27 mouse cellular contexts compared by ENCODE assay signal in genomic region chr9:22523460-22523859, GRCm38 (mm10). TPM values are rescaled to one million over a fixed set of nuclear protein-coding genes. Genes with fewer than 3 reads are reported as not detected.
A peak's percentile ranks its signal among the peaks of the same experiment; 100 is the strongest.
DNase-seq lines count a peak whose midpoint lies in the region; ATAC-seq and TF ChIP-seq lines count a peak whose summit lies in the region.
"Had no signal": no experiment of that assay in that cellular context is flagged by ENCODE, and none has a peak within 500 bp of the region (broad histone marks: within the 10 kb centered on the region; RNA-seq: fewer than 3 reads in every experiment).

No protein-coding gene starts in this region.

- no peaks in the 10 kb centered on the region for H3K27me3 ChIP-seq in kidney, embryonic 15.5 days
- no peaks in the 10 kb centered on the region for H3K27me3 ChIP-seq in kidney, adult 2 months (replicated peaks; ENCODE audit: control insufficient read depth, insufficient read depth, low read length)
- H3K27me3 ChIP-seq: embryonic facial prominence, embryonic 13.5 days; forebrain, embryonic 12.5 days; forebrain, embryonic 15.5 days had no signal

- no peak for TF ChIP-seq CTCF in kidney, adult 2 months (conservative IDR thresholded peaks at IDR 0.05; ENCODE audit: insufficient read depth, insufficient read length, low read depth, low read length)

- H3K27ac ChIP-seq in kidney, embryonic 15.5 days = no peak overlapping the region
- H3K27ac ChIP-seq in kidney, adult 2 months (ENCODE audit: insufficient read depth, low read depth, low read length) = no peak overlapping the region
- H3K27ac ChIP-seq: embryonic facial prominence, embryonic 10.5 days; embryonic facial prominence, embryonic 13.5 days; forebrain, embryonic 12.5 days; forebrain, embryonic 15.5 days; hindbrain, embryonic 14.5 days; hindbrain, postnatal 0 days had no signal

- H3K36me3 ChIP-seq in kidney, embryonic 15.5 days = no peaks in the 10 kb centered on the region
- no peaks in the 10 kb centered on the region for H3K36me3 ChIP-seq in kidney, adult 2 months (ENCODE audit: control insufficient read depth, insufficient read depth, low read length)
- H3K36me3 ChIP-seq: embryonic facial prominence, embryonic 10.5 days; embryonic facial prominence, embryonic 13.5 days; forebrain, embryonic 12.5 days; forebrain, embryonic 15.5 days had no signal

- WGBS in kidney, embryonic 15.5 days = 30% methylated on average over 1 of the region's 1 CpGs
- 76% methylated on average over 1 of the region's 1 CpGs for WGBS in kidney, adult 2 months

- peak; percentile 36 for ATAC-seq in kidney, embryonic 15.5 days (replicated peaks; ENCODE audit: low FRiP score)
- ATAC-seq: activated CD4-positive, CD25-positive, alpha-beta regulatory T cell, adult 4 months; forebrain, embryonic 15.5 days; hindbrain, postnatal 0 days; inflammation-experienced regulatory T-cells, adult 6 months had no signal

- no peak overlapping the region for H3K4me3 ChIP-seq in kidney, embryonic 15.5 days (replicated peaks)
- H3K4me3 ChIP-seq in kidney, adult 2 months (ENCODE audit: insufficient read depth, low read depth, low read length) = no peak overlapping the region
- H3K4me3 ChIP-seq: embryonic facial prominence, embryonic 10.5 days; embryonic facial prominence, embryonic 13.5 days; erythroblast, embryonic 14.5 days; forebrain, embryonic 12.5 days; forebrain, embryonic 15.5 days had no signal

- no peak overlapping the region for H3K4me2 ChIP-seq in kidney, embryonic 15.5 days
- H3K4me2 ChIP-seq: embryonic facial prominence, embryonic 13.5 days; forebrain, embryonic 12.5 days; forebrain, embryonic 15.5 days; heart, embryonic 11.5 days; hindbrain, embryonic 14.5 days had no signal

- peak; percentile 23 for DNase-seq in gastrocnemius, adult 18-20 months (ENCODE audit: low spot score)
- no peak for DNase-seq in gastrocnemius, postnatal 4 days (ENCODE audit: low spot score in 2 of 2)
- DNase-seq in heart, adult 8-10 months (ENCODE audit: low spot score) = peak; percentile 9
- no peak for DNase-seq in heart, postnatal 14 days
- DNase-seq in kidney, adult 2 months = no peak
- peak; percentile 13 for DNase-seq in lung, postnatal 36 days
- no peak for DNase-seq in lung, postnatal 4 days
- DNase-seq: adrenal gland, adult 8-10 months; adrenal gland, postnatal 25 days; cerebellum, adult 11-12 months; cerebellum, adult 8-10 months; cerebellum, postnatal 10 days; cerebellum, postnatal 36 days; embryo, embryonic 11 days; gastrocnemius, postnatal 10 days; heart, postnatal 4 days had no signal

- 0 out of 2 replicates have a peak, but pooled peaks cover 3% of the 10 kb centered on the region for H3K4me1 ChIP-seq in kidney, embryonic 15.5 days
- H3K4me1 ChIP-seq in kidney, adult 2 months (ENCODE audit: control insufficient read depth, insufficient read depth, low read length) = no peaks in the 10 kb centered on the region
- H3K4me1 ChIP-seq: embryonic facial prominence, embryonic 10.5 days; embryonic facial prominence, embryonic 13.5 days; forebrain, embryonic 12.5 days; forebrain, embryonic 15.5 days had no signal

- H3K9me3 ChIP-seq in kidney, embryonic 15.5 days (replicated peaks) = peaks cover 6% of the 10 kb centered on the region; the same call in 1 of the 2 replicates
- H3K9me3 ChIP-seq: forebrain, embryonic 12.5 days; forebrain, embryonic 15.5 days had no signal

- H3K9ac ChIP-seq in kidney, embryonic 15.5 days = no peak overlapping the region
- H3K9ac ChIP-seq: embryonic facial prominence, embryonic 13.5 days; forebrain, embryonic 12.5 days; forebrain, embryonic 15.5 days; hindbrain, embryonic 14.5 days had no signal

- TF ChIP-seq POLR2A in kidney, adult 2 months (IDR thresholded peaks at IDR 0.05; ENCODE audit: low read depth, low read length) = no peak

- intact Hi-C loops in heart, postnatal 14 days (cut with DNase I) = no loop called here

RNA-seq across cellular contexts. Expression of gene Bbs9, which starts 47.9 kb away (rescaled TPM):
- total RNA-seq in gastrocnemius, adult 18-20 months (2021) = 1 to 10 TPM; 8.5 to 8.9 TPM
- total RNA-seq in gastrocnemius, postnatal 4 days (2021) = 10 to 100 TPM; 14.0 to 17.5 TPM
- total RNA-seq in heart, adult 8-10 months (2022) = 10 to 100 TPM; 13.9 to 15.2 (median 14.9) TPM
- 10 to 100 TPM; 13.1 to 14.0 TPM for total RNA-seq in heart, postnatal 14 days (2021)
- 12.3 and 13.0 TPM in 2 replicates for polyA plus RNA-seq in kidney, embryonic 15.5 days (2015; fragmentation: Nextera tagmentation; extraction: Ambion mirVana)
- polyA plus RNA-seq in kidney, adult 2 months (2012; rRNA removed) = 12.7 and 14.1 TPM in 2 replicates
- polyA plus RNA-seq: erythroblast, embryonic 14.5 days had no signal

RNA-seq across cellular contexts. Expression of gene Rp9, which starts 53.9 kb away (rescaled TPM):
- total RNA-seq in gastrocnemius, adult 18-20 months (2021) = 10 to 100 TPM; 37.0 to 37.5 TPM
- total RNA-seq in gastrocnemius, postnatal 4 days (2021) = 10 to 100 TPM; 36.1 to 38.4 TPM
- 10 to 100 TPM; 41.3 to 47.6 (median 45.0) TPM for total RNA-seq in heart, adult 8-10 months (2022)
- total RNA-seq in heart, postnatal 14 days (2021) = 10 to 100 TPM; 39.4 to 39.5 TPM
- 64.9 and 65.5 TPM in 2 replicates for polyA plus RNA-seq in kidney, embryonic 15.5 days (2015; fragmentation: Nextera tagmentation; extraction: Ambion mirVana)
- 56.9 and 61.8 TPM in 2 replicates for polyA plus RNA-seq in kidney, adult 2 months (2012; rRNA removed)

Comparison
In these comparisons a context has a peak if more than half of its experiments do, and no peak if none do; other contexts are left out.
1. DNase-seq: peak in gastrocnemius, adult 18-20 months (single experiment), heart, adult 8-10 months (single experiment) and lung, postnatal 36 days (single experiment); none in gastrocnemius, postnatal 4 days (0 of 2), heart, postnatal 14 days (0 of 2), kidney, adult 2 months (single experiment) and lung, postnatal 4 days (0 of 2).